Mouse (Mus musculus) spleen, postnatal 14 days (tissue): Measurements from ENCODE around the gene Sfxn2.

Experiments
- DNase-seq, 2 experiments: peaks; one replicate each; pipeline ENCODE4 v3.0.0; 2021 to 2022; ENCODE audit warnings: low spot score in 2 of 2

Sfxn2 gene

DNA sequence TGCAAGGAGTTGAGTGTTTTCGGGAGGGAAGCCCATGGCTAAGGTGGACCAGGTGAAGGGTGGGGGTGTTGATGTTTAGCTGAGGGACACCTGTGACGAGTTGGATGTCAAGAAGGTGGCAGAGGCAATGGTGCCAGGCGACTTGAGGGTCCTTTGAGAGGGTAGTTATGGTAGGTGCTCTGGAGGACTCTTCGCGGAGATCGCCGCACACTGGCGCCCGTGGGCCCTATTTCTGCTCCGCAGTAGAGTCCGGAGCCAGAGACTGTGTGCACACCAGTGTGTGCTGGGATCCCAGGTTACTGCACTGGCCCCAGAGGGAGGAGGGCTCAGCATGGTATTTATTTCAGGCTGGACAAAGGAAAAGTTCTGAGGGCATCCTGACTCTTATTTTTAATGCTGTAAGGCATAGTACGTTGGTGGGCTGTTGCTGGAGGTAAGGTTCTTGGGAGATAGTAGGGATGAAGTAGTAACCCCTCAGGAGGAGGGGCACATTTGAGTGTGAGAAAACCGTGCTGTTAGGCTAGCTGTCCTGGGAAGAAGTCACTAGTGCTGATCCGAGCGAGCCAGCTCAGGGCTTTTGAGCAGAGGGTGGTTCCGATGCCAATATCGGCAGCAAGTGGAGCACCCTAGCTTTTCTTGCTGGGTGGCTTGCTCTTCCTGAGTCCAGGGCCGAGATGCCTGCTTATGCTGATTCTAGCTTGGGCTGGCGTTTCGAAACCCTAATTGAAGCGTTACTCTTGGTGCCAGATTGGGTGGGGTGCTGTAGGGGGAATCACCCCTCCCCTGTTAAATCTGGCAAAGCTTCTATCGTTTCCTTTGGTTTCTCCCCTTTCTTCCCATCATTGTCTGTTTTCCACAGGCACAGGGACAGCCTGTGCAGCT, 26.5 kb downstream of the Sfxn2 start:
- peak in 1 of 2 experiments; percentile 6 for DNase-seq

DNA sequence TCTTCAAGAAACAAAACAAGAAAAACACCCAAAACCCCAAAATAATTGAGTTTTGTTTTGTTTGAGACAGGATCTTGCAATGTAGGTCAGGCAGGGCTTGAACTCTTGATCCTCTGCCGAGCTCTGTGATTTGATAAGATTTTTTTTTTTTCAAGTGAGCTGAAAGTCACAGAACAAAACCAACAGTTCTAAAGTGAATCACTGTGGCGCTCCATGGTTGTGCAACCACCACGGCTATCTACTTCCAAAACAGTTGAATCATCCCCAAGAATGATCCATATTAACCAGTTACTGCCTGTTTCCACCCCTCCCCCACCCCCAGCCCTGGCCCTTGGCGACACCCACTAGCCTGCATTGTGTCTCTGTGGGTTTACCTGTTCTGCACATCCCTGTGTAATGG, 27.2 kb downstream of the Sfxn2 start:
- DNase-seq: no peak

DNA sequence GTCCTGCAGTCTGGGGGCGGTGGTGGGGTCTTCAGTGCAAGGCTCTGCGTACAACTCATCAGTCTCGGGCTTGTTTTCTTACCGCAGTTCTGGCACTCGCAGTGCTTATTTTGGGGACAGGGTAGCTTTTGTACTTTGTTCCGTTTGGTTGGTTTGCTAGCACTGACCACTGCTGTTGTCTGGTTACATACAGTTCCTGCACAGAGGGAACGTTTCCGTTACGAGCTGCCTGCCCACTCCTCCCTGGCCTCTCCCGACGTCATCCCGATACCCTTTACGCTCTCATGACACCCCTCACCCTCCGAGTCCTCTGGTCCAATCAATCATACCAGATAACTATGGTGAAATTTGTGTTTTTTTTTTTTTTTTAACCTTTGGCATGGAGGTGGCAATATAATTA, 28.3 kb downstream of the Sfxn2 start:
- DNase-seq: no peak

DNA sequence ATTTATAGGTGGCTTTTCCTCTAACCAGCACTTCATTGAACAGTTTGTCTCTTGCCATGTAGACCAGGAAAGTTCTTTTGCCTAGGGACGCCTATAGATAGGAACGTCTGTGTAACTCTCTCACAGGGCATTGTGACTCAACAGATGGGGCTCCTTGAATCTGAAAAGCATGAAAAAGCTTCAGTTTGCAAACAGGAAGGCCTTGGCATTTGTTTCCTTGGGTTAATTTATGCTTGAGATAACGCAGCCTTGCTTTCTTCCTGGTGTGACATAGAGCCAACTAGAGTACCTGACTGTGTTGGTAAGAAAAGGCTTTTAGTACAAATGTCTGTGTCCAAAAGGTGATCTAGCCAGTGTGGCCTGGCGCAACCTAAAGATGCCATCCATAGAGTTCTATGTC, 29.2 kb downstream of the Sfxn2 start:
- DNase-seq: no peak

DNA sequence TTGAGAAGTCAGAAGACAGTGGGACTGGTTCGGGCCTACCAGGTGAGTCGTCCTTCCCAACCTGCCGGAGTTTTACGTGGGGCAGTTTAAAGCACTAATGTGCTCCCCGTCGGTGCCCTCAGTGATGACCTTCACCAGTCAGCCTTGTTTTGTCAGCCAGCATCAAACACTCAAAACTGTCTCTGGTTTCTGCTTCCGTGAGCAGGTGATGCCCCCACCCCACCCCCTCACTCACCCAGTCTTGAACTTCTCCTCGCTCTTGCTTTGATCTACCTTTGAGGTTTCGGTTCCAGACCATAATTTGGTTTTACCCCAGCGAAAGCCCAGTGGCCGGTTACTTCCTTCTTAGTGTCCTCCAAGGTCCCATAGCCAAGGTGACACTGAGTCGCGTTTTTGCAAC, 33.6 kb downstream of the Sfxn2 start:
- DNase-seq: no peak

DNA sequence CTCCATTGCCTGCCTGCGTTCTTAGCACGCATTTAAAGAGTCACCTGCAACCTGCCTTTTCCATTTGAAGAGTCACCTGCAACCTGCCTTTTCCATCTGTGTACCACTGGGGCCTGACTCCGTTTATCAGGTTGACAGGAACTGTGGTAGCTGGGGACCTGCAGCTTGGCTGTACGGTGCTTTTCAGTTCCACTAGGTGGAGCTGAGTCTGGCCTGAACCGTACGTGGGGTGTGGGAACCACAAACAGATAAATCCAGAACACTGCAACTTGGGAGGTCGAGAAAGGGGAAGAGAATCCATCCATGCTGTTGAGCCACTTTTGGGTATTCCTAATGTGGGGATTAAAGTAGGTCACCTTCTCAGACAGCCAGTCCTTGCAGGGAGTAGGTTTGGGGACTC, 34.3 kb downstream of the Sfxn2 start:
- no peak for DNase-seq

DNA sequence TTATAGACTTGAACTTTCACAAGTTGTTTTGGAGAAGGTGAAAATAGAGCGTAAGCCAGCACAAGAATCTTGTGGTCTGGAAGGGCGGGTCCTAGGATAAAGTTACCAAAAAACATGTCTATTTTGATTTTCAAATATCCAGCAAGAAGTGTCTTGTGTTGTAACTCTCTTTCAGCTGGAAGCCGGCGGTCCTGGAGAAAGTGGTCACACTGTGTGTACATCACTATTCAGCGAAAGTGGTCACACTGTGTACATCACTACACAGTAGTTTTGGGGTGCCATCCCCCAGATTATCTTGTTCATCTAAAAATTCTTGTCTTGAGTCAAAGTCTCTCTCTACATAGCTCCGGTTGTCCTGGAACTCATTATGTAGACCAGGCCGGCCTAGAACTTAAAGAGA, 35.0 kb downstream of the Sfxn2 start:
- DNase-seq: no peak

DNA sequence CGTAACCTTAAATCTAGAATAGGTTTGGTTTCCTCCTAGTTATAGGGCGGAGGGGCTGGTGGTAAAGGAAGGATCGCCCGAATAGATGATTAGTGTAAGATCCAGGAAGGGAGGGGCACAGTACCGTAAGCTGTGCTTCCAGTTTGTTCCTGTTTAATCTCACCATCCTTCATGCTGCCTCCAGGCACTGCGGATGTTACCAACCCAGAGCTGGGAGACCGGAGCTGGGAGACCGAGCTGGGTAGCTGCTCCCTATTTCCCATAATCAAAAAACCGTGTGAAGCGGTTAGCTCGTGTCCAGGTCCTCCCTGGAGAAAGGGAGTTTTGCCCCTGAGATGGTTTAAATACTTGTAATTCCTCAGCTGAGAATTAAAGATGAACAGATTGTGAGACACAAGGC, 43.2 kb downstream of the Sfxn2 start:
- DNase-seq: no peak

DNA sequence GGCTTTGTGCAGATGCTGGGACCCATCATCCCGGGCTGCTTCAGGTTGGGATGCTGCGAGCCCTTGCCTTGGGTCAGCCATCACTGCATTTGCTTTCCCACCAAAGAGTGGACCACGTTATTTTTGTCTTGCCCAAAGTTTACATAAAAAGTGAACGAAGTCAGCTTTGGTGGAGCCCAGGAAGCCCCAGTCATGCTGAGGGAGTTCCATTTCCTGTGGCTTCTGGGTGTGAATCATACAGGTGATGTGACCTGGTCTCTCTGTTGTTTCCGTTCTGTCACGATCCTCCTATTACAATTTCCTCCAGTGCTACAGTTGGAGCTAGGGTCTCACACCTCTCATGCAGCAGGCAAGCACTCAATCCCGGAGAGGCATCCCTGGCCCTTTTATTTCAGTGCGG, 44.2 kb downstream of the Sfxn2 start:
- no peak for DNase-seq

DNA sequence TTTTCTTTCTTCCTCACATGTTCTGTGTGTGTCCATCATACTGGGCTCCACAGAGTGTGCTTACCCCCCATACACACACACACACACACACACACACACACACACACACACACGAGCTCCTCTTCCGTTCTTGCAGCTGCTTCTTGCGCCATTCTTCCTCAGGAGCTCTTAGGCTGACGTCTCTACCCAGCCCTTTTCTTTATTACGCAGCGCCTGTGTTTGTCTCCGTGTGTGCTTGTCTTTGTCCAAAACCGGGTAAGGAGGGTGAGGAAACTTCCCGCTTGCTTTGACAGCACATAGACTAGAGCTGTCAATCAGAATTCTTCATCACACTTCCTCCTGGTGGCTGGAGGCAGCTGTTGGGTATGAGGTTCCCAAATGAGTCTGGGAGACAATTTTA, 45.2 kb downstream of the Sfxn2 start:
- DNase-seq: no peak

DNA sequence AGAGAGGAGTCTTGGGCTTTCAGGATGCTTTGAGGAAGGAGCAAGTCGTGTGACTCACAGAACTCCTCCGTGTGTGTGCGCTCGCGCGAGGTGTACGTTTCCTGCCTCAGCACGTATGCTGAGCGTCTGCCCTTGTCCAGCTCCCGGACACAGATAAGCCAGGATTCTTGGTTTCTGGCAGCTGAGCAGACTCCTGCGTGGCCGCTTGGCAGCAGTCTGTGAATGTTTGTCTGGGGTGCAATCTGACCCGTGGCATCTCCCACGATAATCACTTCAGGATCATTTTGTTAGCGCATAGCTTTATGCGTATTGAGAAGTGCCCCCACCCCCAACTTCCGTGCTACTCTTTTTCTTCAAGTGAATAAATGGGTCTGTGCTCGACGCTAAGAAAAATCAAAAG, 45.8 kb downstream of the Sfxn2 start:
- no peak for DNase-seq

DNA sequence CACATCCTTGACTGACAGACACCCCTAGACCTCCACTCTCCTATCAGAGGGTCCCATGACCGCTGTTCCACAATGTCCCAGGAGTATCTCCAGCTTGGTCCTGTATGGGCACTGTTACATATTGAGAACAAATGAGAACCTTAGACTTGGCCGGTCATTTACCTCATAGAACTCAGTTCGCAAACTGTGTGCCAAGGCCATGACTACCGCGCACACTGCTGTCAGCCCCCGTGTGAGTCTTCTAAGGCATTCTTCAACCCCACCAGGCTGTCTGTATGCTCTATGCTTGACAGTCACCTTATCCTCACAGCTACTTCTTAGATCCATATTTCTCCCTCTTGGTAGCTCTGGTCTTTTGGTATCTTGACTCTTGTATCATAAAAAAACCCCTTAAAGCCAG, 46.4 kb downstream of the Sfxn2 start:
- DNase-seq: no peak

DNA sequence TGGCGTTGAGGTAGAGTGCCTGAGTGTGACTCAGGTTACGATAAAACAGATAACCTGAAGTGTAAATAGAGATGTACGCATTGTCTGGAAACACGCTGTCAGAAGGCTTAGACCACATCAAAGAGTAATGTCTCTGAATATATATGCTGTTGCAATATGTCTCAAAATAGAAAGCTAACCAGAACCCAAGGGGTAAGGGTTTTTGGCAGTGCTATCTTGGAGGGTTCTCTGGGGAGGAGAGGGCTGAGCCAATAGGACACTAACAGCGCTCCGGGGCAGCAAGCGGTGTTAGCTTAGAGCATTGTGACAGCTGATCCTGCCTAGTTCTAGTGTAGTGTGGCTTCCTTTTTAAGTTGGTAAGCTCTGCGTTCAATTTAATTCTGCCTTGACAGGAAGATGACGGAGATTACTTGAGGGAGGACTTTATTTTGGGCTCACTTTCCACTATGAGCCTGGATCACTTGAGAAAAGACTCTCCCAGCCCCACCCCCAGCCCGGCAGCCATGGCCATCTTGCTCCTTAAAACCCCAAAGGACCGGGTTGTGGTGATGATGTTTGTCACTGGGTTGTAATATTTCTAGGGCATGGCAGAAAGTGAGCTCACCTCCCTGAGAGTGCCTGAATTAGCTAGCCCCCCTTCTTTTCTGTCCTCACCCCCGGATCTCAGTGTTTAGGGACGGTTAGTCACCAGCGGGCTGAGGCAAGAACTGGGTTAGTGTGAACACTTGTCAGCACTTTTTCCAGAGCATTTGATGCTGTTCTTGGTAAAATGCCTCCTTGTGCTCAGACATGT, 47.0 kb downstream of the Sfxn2 start:
- no peak for DNase-seq

DNA sequence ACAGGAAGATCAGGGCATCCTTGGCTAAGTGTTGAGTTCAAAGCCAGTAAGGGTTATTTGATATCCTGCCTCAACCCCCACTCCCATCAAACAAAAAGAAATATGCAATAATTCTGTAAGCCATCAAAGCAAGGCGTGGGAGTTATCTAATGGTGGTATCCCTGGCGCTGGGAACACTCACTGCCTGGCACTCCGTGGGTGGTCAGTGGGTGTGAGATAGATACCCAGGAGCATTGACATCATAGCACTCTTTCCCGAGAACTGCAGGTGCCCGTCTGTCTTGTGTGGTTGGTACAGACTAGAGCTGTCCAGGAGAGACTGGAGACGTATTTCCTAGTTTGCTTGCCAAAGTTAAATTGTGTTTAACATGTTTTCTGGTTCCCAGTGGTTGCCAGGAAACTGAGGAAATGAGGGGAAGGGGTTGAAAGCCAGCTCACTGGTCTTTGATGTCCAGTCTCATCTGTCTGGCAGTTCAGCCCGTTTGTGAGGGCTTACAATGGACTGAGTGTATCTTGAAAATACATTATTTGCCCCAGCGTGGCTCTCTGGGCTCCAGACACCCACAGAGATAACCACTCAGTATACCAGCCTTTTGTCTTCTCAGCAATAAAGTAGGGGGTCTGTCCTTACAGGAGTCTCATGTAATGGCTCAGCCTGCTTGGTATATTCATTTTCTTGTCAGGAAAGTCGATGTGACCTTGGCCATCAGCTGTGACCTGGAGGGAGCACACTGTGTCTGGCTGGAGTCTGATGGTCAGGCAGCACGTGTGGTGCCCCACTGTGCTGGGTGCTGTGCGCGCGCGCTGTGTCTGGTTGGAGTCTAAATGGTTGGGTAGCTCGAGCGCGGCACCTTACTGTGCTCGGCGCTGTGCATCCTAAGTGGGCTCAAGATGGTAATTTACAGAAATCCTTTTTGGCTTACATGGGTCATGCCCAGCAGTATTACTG, 48.3 kb downstream of the Sfxn2 start:
- DNase-seq: no peak

DNA sequence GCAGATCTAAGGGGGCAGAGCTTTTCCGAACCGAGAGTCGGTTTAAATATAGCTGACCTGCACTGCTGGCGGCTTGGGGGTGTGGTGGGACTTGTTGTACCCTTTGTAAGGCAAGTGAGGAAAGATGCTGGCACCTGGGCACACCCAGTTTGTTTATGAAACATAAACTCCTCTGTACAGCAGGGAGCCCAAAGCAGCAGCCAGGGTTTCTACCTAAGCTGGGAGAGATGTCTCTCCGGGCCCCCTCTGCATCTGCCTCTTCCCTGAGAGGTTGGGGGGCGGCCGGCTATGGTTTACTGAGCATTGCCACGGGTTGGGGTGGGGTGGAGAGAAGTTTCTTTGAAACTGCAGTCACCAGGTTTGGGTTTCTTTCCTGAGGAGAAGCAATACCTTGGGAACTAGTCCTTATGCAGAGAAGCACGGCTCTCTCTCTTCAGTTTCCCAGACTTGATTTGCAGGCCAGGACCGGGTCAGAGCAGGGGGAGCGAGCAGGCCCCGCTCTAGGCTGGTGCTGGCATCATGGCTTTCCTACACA, 49.6 kb downstream of the Sfxn2 start:
- DNase-seq: no peak

DNA sequence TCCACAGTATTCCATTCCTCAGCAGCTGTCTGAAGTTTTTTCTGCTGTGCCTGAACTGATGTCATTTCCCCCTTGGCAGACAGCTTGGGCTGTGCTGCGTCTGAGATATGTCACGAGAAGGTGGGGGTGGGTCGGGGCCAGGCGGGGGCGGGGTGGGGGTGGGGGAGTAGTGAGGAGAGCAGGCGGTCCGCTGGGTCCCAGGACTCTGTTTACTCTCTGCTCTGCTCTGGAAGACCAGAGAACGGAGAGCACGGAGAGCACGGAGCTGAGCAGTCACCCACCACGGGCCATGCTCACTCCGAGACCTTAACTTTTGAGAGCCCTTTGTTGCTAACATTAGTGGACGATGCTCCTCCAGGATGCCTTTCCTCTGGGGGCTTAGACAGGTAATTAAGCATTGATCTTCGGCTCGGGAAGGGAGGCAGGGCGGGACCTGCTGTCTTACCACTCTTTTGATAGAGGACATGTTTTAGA, 50.1 kb downstream of the Sfxn2 start:
- no peak for DNase-seq

DNA sequence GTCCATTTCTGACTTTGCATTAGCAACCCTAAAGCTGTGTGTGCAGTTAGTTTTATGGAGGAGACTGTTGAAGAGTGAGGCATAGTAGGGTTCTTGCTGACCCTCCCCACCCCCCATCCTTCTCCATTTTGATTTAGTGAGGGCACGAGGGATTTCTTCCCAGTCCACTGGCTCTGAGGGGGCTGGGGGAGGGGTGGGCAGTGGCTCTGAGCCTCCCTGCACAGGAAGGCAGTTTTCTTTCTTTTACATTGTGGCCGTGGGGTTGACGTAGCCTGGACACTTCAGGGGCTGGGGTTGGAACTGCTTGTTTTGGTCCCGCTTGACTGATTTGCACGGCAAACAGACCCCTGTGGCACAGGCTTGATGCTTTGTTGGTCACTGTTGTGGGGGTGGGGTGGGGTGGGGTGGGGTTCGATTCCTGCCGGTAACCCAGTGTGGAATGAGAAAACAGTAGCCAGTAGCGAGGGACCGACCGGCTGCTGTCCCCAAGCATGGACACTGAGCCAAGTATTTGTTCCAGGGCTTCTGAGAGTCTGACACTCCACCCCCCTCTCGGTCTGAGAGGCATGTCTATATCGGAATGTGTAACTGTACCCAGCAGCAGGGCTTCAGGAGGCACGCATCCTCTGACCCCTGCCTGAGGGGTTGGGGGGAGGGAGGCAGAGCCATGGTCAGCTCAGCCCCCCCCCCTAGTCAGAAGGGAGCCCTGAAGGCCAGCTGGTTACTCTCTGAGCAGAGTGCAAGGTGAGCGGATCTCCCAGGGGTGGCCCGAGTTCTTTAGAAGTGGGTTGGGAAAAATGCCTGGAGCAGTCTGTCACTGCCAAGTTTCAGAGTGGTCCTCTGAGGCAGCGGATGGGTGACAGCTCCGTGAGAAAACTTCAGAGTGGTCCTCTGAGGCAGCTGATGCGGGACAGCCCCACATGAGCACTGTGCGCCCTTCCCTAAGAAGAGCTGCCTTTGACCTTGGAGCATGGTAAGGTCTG, 50.9 kb downstream of the Sfxn2 start:
- no peak for DNase-seq

DNA sequence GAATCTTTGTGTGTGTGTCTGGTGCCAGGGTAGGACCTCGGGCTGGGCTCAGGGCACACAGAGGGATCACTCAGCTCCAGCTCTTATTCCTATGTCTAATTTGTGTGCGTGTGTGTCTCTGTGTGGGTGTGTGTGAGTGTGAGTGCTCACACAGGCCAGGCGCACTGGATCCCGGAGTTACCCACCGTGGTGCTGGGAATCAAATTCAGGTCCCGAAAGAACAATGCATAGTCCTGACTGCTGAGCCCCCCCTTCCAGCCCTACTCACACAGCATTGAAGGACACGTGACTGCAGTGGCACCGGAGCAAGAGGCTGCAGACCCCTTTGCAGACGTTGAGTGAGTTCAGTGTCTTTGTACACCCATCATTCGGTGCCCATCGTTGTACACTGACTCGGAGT, 51.9 kb downstream of the Sfxn2 start:
- DNase-seq: no peak

DNA sequence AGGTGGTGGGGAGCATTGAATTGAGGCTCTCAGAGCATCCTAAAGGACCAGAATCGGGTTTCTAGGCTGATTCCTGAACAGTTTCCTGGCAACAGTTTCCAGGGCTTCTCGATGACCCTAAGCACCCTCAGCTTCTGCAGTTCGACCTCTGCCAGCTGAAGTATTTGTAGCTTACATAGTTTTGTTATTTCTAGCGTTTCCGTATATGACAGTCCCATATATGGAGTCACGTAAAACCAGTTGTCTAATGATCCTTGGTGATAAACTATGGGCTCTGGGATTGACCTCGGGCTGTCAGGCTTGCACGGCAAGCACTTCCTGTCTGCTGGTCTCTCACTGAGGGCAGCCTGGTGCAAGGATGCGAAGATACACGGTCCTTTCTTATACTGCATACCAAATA, 52.4 kb downstream of the Sfxn2 start:
- DNase-seq: no peak

DNA sequence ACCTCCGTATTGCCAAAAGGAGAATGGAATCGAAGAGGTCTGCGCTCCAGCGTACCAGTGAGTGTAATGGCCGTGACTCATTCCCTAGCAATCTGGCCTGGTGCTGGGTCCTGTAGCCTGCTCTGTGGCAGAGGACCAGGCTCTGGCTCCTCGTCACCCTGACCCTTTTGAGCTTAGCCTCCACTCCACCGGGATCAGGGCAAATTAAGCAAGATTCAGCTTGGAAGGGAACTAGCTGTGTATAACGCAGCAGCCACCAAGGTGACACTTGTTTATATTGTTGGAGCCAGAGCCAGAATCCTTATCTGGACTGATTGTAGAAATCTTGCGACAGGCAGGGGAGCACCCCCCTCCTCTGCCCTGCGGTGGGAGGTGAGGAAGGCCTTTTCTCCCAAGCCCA, 55.2 kb downstream of the Sfxn2 start:
- no peak for DNase-seq
